Mouse (Mus musculus): ENCODE measurements around the gene Gm20547.
"Not testable (repeated sequence)": the region's sequence is repeated elsewhere in the genome, so short reads cannot be mapped to it uniquely, and the experiment has no call there.

Gene Gm20547

DNA sequence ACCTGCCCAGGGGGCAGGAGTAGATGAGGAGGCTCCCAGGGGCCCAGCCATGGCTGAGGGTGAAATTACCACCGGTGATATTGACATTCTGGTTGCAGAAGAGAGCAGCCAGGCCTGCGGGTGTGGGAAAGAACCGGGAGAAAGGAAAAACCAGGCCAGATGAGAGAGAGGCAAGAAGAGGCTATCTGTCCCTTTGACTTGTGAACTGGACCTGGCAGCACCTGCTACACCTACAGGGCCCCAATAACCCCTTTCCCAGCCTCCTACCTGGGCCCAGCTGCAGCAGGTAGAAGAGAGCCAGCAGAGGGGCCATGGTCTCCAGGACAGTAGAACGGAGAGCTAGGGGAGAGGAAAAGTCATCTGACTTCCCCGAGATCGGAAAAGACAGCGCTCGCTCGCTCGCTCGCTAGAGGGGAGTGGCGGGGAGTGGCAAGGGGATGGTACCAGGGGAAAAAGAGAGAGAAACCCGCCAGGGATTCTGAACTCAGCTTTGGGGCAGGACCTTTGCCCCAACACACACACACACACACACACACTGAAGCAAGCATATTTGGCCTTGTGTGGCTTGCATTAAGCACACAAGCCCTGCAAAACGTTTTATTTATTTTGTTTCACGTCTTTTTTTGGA lies at the start of gene Gm20547:
Gene Gm20547 (minus strand): TSS at position 360 of the 628 bp plus-strand sequence.
- DNase-seq = no peak

GRCm38 (mm10) chr17:34931061-34931734 lies 49.4 kb upstream of the Gm20547 start, which contains the start of gene Neu1:
TSS of gene Neu1 (plus strand) at chr17:34931253.
- peak; percentile 91 to 95 for DNase-seq

DNA sequence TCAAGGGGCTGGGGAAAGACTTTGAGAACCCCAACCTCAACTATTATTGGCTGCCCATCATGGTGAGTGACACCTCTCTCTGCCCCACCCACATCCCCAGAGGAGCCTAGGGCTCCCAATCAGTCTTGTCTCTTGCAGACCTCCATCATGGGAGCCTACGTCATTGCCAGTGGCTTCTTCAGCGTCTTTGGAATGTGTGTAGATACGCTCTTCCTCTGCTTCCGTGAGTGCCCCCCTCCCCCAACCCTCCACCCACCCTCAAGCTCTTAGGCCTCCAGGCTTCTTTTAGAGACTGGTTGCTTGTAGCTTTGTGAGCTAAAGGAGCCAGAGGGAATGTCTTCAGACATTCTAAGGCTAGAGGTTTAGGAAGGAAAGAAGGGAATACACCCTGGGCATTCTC lies 47.0 kb upstream of the Gm20547 start:
- no peak for DNase-seq

DNA sequence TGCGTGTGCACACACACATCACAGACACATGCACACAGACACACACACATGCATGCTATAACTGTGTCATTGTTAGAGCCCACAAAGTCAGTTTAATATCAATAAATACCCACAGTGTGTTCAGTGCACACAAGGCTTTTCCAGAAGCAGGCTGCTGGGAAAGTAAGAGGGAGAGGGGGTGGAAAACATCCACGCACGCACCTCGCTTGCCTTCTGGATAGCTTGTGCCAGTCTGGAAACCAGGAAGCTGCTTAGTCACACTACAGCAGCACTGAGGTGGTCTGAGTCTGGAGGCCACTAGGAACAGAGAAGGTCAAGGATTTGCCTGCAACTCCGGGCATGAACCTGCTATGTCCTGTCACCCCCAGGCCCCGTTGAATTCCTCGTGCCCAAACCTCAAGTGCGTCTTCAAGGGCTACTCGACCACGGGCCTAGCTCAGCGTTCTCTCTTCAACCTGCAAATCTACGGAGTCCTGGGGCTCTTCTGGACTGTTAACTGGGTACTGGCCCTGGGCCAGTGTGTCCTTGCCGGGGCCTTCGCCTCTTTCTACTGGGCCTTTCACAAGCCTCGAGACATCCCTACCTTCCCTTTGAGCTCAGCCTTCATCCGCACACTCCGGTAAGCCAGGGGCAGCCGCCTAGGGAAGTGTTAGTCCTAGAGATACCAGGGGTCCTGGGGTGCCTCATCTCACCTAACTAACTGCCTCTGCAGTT lies 45.6 kb upstream of the Gm20547 start:
- no peak for DNase-seq

DNA sequence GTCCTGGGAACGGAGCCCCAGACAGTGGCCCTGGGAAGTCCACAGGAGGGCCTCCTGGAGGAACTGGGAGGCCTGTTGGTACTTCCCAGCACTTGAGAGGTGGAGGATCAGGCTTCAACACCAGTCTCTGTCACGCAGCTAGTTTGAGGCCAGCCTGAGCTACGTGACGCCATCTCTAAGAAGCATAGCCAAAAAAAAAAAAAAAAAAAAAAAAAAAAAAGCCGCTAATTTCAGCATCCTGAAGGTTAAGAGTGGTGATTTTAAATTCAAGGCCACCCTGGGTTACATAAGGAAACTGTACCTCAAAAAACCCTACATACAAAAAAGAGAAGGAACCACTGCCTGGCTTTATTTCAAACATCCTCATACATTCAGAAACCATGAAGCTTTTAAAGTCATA lies 42.4 kb upstream of the Gm20547 start:
- no peak for DNase-seq

- DNase-seq = peak in 1 of 2 experiments; percentile 31
Observed at GRCm38 (mm10) chr17:34922939-34923338, 41.1 kb upstream of the Gm20547 start.

DNA sequence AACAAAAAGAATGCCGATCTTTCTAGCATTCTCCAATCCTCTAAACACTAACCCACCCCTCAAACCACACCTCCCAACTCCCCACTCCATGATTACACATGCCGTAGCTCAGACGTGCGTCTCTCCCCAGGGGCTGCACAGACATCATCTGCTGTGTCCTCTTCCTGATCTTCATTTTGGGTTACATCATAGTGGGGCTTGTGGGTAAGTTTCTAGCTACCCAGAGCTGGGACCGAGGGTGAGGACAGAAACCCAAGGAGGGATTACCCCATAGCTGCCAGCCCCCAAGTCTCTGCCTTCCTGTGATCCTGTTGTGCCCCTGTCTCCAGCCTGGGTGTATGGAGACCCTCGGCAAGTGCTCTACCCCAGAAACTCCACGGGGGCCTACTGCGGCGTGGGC lies 35.3 kb upstream of the Gm20547 start:
- DNase-seq = no peak

DNA sequence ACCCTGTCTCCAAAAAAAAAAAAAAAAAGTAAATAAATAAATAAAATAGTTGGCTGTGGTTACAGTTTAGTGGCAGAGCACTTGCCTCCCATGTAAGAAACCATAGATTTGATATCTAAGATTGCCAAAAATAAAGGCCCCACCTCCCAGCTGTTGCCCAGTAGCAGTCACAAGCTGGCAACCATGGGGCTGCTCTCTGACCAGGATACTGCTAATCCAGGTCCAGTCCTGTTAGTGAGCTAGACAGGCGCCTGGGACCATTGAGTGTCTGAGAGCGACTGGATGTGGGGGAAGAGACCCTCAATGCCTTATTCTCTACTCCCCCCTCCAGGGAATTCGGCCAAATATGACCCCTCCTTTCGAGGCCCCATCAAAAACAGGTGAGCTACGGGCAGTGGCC lies 34.5 kb upstream of the Gm20547 start:
- no peak for DNase-seq

DNA sequence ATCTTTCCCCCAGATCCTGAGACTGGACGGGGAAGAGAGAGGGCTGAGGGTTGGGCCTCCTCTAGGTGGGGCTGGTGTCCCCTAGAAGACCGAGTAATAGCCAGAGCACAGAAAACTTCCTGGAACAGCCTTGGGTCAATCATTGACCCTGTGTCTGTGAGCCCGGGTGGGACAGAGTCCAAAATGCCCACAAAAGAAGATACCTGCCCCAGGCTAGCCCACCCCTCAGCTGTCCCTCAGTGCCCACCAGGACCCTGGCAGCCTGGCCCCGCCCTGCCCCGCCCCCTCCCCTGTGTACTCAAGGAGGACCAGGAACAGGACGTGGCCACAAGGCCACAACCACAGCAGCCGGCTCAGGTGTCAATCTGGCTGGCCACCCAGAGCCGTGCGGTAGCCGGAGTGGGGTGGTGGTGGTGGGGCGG lies 33.6 kb upstream of the Gm20547 start:
- no peak for DNase-seq

GRCm38 (mm10) chr17:34913930-34914665 lies 32.3 kb upstream of the Gm20547 start, which contains the start of gene Slc44a4:
TSS of gene Slc44a4 (plus strand) at chr17:34914466.
- DNase-seq = no peak

DNA sequence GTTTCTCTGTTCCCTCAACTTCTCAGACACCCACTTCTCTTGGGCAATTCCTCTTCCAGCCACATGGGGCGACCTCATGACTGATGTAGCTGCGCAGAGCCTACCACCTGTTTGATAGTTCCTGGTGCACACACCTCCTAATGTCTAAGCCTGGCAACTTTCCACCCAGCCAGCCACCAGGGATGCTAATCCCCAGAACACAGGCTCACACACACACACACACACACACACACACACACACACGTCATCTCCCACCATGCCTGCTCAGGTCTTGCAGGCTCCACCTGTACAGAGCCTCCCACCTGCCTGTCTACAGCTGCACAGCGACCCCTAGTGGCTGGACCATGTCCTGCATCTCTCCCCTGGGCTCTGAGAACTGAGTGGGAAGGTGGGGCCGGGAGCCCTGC lies 30.1 kb upstream of the Gm20547 start:
- peak; percentile 84 to 90 for DNase-seq

- no peak for DNase-seq
Observed at GRCm38 (mm10) chr17:34910982-34911381, 29.1 kb upstream of the Gm20547 start.

GRCm38 (mm10) chr17:34902895-34903294 lies 21.1 kb upstream of the Gm20547 start:
- DNase-seq = no peak

DNA sequence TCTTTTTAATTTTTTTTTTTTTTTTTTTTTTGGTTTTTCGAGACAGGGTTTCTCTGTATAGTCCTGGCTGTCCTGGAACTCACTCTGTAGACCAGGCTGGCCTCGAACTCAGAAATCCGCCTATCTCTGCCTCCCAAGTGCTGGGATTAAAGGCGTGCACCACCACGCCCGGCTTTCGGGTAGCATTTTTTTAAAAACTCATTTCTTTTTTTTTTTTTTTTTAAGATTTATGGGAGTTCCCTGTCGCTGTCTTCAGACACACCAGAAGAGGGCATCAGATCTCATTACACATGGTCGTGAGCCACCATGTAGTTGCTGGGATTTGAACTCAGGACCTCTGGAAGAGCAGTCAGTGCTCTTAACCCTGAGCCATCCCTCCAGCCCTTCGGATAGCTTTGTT lies 20.1 kb upstream of the Gm20547 start:
- DNase-seq = not testable (repeated sequence)

DNA sequence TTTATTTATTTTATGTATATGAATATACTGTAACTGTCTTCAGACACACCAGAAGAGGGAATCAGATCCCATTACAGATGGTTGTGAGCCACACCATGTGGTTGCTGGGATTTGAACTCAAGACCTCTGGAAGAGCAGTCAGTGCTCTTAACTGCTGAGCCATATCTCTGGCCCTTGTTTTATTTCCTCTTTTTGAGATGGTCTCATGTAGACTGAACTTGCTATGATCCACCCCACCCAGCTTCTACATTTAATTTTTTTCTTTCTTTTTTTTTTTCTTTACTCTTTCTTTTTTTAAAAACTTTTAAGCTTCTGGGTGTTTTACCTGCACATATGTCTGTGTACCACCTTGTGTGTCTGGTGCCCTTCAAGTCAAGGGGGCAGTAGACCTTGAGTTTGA lies 19.0 kb upstream of the Gm20547 start:
- DNase-seq = not testable (repeated sequence)

DNA sequence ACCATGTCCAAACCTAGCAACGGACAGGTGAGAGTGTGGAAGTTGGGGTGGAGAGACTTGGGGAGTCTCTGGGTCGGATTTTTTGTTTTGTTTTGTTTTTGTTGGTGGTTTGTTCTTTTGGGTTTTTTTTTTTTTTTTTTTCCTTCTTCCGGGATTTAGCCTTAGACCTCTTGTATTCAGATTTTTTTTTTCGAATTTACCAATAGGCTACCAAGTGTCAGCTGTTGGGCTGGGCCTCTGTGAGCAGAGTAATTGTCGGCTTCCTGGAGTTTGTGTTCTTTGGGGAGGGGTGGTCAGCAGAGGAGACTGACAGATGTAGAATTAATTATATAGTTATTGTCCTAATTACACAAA lies 18.0 kb upstream of the Gm20547 start:
- no peak for DNase-seq

DNA sequence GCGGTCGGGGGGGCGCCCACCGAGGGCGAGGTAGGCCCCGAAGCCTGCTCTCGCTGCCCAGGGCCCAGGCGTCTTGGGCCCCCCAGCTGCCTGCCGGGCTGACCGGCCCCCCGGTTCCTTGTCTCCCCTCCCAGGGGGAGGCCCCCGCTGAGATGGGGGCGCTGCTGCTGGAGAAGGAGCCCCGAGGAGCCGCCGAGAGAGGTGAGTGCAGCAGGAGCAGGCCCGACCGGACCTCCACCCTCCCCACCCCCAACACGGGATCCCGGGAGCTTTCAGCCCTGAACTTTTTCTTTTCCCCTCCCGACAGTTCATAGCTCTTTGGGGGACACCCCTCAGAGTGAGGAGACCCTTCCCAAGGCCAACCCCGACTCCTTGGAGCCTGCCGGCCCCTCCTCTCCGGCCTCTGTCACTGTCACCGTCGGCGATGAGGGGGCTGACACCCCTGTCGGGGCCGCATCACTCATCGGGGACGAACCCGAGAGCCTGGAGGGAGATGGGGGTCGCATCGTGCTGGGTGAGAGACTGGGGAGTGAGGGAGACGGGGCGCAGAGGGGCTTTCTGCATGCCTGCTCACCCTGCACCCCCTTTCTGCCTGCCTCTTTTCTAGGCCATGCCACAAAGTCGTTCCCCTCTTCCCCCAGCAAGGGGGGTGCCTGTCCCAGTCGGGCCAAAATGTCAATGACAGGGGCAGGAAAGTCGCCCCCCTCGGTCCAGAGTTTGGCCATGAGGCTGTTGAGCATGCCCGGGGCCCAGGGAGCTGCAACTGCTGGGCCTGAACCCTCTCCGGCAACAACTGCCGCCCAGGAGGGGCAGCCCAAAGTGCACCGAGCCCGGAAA lies 17.4 kb upstream of the Gm20547 start:
- peak; percentile 60 to 72 for DNase-seq

DNA sequence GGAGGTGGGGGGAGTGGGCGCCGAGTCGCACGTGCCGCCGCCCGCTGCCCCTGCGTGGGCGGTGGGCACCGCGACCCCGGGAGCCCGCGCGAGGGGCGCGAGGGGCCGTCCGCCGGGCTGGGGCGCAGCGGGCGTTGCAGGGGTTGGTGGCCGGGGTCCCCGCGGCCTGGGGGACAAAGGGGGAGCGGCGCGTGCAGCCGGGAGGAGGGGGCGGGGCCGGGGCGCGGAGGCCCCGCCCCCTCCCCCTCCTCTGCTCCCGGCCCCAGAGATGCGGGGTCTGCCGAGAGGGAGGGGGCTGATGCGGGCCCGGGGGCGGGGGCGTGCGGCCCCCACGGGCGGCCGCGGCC lies 16.8 kb upstream of the Gm20547 start:
- no peak for DNase-seq

DNA sequence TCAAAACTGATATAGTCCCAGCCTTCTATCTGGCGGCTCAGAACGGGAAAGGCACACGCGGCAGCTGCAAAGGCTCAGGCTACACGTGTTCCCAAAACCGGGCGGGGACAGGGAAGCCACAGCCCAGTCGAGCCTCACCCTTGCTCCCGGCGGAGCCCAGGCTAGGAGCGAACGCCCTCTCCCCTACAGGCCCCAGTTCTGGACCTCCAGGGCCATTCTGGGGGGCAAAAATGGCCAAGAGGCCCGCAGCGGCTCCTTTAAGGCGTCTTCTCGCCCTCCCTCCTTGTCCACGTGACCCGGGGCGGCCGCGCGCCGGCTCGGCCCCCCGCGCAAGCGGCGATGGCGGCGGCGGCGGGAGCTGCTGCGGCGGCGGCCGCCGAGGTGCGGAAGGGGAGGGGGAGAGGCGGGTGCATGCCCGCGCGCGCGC lies 16.3 kb upstream of the Gm20547 start, which contains the start of the genes C2 and Ehmt2:
Gene C2 (minus strand): TSS at position 106 of the 427 bp plus-strand sequence.
Gene Ehmt2 (plus strand): TSS at position 310 of the 427 bp plus-strand sequence.
- DNase-seq = peak; percentile 83 to 85

DNA sequence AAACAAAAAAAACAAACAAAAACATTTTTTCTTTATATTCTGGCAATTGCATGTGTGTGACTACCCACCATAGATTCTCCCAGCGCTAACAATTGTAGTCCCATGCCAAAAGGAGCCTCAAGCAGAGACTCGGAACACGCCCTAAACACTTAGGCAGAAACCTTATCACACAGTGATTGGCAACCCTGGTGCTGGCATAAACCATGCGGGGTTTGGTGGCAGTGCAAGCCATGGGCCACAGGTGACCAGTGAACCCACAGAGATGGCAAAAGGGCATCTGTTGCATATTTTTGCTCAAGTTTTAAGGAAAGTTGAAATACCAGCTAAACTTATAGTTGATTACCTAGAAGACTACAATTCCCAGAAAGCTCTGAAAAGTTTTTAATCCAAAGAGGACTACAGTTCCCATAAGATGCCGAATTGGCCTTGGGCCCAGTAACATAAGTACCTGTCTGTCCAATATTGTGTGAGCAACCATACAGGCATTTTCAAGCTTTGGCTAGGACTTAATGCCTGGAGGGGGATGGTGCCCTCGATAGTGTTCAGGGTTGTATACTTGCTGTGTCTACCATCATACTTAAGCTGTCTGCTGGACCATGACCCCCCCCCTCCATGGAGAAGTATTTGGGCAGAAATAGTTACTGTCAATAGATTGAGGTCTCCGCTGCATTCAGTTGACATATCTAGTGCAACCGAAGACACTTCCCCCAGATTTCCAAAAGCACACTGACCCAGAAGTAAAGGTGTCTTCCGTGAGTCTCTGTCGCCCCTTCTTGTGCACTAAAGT lies 15.7 kb upstream of the Gm20547 start:
- DNase-seq = no peak

DNA sequence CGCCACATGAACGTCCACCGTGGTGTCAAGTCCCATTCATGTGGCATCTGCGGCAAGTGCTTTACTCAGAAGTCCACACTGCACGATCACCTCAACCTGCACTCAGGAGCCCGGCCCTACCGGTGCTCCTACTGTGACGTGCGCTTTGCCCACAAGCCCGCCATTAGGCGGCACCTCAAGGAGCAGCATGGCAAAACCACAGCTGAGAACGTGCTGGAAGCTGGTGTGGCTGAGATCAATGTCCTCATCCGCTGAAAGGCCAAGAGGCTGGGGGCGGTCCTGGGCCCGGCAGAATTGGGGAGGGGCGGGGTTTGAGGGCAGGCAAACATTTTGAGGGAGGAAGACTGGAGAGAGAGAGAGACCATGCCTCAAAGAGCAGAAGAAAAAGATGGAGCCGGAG lies 14.5 kb upstream of the Gm20547 start:
- peak; percentile 25 to 50 for DNase-seq
